Mouse (Mus musculus) lung, adult 10 weeks (tissue): Measurements from ENCODE around the gene Aadacl2. TPM values are rescaled to one million over a fixed set of nuclear protein-coding genes. Genes with fewer than 3 reads are reported as not detected.

Experiments
- polyA plus RNA-seq: library from polyadenylated mRNA; stranded (reverse); fragments of 350-450 nt; fragmentation: Illumina TruSeq; extraction: RNeasy Lipid Tissue Mini Kit (QIAGEN cat#74804); gene quantifications from one replicate; pipeline ENCODE4 v1.2.3, GENCODE M21; 2014; ENCODE audit warnings: low read depth, low replicate concordance; ENCODE audit not compliant: insufficient read depth

Gene Aadacl2
- polyA plus RNA-seq, result not detected

GRCm38 (mm10) chr3:60006443-60006842, at the start of gene Aadacl2:
Gene Aadacl2, plus strand, starts transcription at chr3:60006743.

GRCm38 (mm10) chr3:60025417-60025816, 18.9 kb downstream of the Aadacl2 start, which contains the start of gene Aadac:
Gene Aadac, plus strand, starts transcription at chr3:60025717.

Other genes starting within 250 kb of the Aadacl2 start
- gene Gm8298, start 145.7 kb upstream of the Aadacl2 start, polyA plus RNA-seq, result not detected
- gene C130079G13Rik, start 81.5 kb upstream of the Aadacl2 start, polyA plus RNA-seq, result not detected
- 0.19 TPM for gene Aadac, start 19.0 kb downstream of the Aadacl2 start, polyA plus RNA-seq
- gene Sucnr1, start 75.1 kb downstream of the Aadacl2 start, polyA plus RNA-seq, result 0.59 TPM